8 mouse cellular contexts compared by ENCODE assay signal in genomic region chr6:114920523-114921445, GRCm38 (mm10). TPM values are rescaled to one million over a fixed set of nuclear protein-coding genes. Genes with fewer than 3 reads are reported as not detected.
DNase-seq lines count a peak whose midpoint lies in the region; ATAC-seq lines count a peak whose summit lies in the region.

No protein-coding gene starts in this region.

- H3K27me3 ChIP-seq in limb, embryonic 13.5 days, result no peaks in the 10 kb centered on the region
- H3K27me3 ChIP-seq in midbrain, embryonic 12.5 days, result no peaks in the 10 kb centered on the region

- ATAC-seq in erythroblast, adult 5-6 weeks (replicated peaks; ENCODE audit: low FRiP score, poor library complexity, severe bottlenecking), result peak; percentile 35; the same call in 1 of the 2 replicates
- ATAC-seq in limb, embryonic 13.5 days (ENCODE audit: low FRiP score, low read depth), result no peak
- peak; percentile 50; the same call in 1 of the 2 replicates for ATAC-seq in midbrain, embryonic 12.5 days (ENCODE audit: low FRiP score, low read depth)

- no peaks in the 10 kb centered on the region for H3K9me3 ChIP-seq in limb, embryonic 13.5 days
- no peaks in the 10 kb centered on the region for H3K9me3 ChIP-seq in midbrain, embryonic 12.5 days

- peaks cover 6% of the 10 kb centered on the region; the same call in 1 of the 2 replicates for H3K36me3 ChIP-seq in limb, embryonic 13.5 days
- H3K36me3 ChIP-seq in midbrain, embryonic 12.5 days, result no peaks in the 10 kb centered on the region

- peak overlapping the region; percentile 94 for H3K9ac ChIP-seq in limb, embryonic 13.5 days
- H3K9ac ChIP-seq in midbrain, embryonic 12.5 days (replicated peaks), result peak overlapping the region; percentile 71

- 2% methylated on average over 17 of the region's 17 CpGs for WGBS in limb, embryonic 13.5 days
- WGBS in midbrain, embryonic 12.5 days, result 8% methylated on average over 17 of the region's 17 CpGs

- peak overlapping the region; percentile 71 for H3K4me3 ChIP-seq in limb, embryonic 13.5 days
- H3K4me3 ChIP-seq in midbrain, embryonic 12.5 days, result peak overlapping the region; percentile 64

- peak overlapping the region; percentile 80 for H3K4me2 ChIP-seq in limb, embryonic 13.5 days (replicated peaks)
- H3K4me2 ChIP-seq in midbrain, embryonic 12.5 days (replicated peaks), result peak overlapping the region; percentile 75

- peak; percentile 52 for DNase-seq in layer of hippocampus, adult 11-12 months (ENCODE audit: low spot score)
- DNase-seq in layer of hippocampus, postnatal 14 days (ENCODE audit: low spot score in 2 of 2), result no peak
- DNase-seq in heart, postnatal 4 days, result peak; percentile 54
- peak; percentile 82 for DNase-seq in thymus, postnatal 14 days
- DNase-seq in layer of hippocampus, postnatal 10 days (ENCODE audit: low spot score in 2 of 2), result no peak

- peaks cover 41% of the 10 kb centered on the region for H3K4me1 ChIP-seq in limb, embryonic 13.5 days
- H3K4me1 ChIP-seq in midbrain, embryonic 12.5 days, result peaks cover 46% of the 10 kb centered on the region

- peak overlapping the region; percentile 94 for H3K27ac ChIP-seq in limb, embryonic 13.5 days
- H3K27ac ChIP-seq in midbrain, embryonic 12.5 days (replicated peaks), result peak overlapping the region; percentile 80

RNA-seq across cellular contexts. Expression of gene Vgll4, which starts 49.0 kb away (rescaled TPM):
- 10 to 100 TPM; 33.3 to 36.2 TPM for total RNA-seq in layer of hippocampus, postnatal 14 days (2021)
- total RNA-seq in erythroblast, adult 5-6 weeks (2015; ENCODE audit: low replicate concordance), result 4.2 and 5.0 TPM in 2 replicates
- total RNA-seq in erythroblast, adult 5-6 weeks (2017; ENCODE audit: low replicate concordance), result 6.5 and 13.0 TPM in 2 replicates
- 10 to 100 TPM; 37.4 to 40.4 TPM for total RNA-seq in heart, postnatal 4 days (2021)
- polyA plus RNA-seq in limb, embryonic 13.5 days (2015; fragmentation: Nextera tagmentation; extraction: Ambion mirVana), result 154 and 156 TPM in 2 replicates
- 79.2 and 85.6 TPM in 2 replicates for polyA plus RNA-seq in midbrain, embryonic 12.5 days (2016; fragmentation: Nextera tagmentation; extraction: Ambion mirVana)
- total RNA-seq in layer of hippocampus, postnatal 10 days (2021), result 10 to 100 TPM; 41.3 to 43.7 TPM

Comparison
In these comparisons a context has a peak if more than half of its experiments do, and no peak if none do; other contexts are left out.
1. DNase-seq: peak in layer of hippocampus, adult 11-12 months (single experiment), heart, postnatal 4 days (single experiment) and thymus, postnatal 14 days (single experiment); none in layer of hippocampus, postnatal 14 days (0 of 2) and layer of hippocampus, postnatal 10 days (0 of 2).